Mouse (Mus musculus) spleen, postnatal 4 days (tissue): ENCODE measurements at regions not wholly inside any gene's neighbourhood (a gene's known extent, or its start where the extent isn't known, plus 50 kb on each side); places are given as distances from the start of the nearest gene placed in this dataset.

Experiments used
- DNase-seq, 2 experiments: peaks; one replicate each; pipeline ENCODE4 v3.0.0; 2022; ENCODE audit warnings: low spot score in 2 of 2

DNA sequence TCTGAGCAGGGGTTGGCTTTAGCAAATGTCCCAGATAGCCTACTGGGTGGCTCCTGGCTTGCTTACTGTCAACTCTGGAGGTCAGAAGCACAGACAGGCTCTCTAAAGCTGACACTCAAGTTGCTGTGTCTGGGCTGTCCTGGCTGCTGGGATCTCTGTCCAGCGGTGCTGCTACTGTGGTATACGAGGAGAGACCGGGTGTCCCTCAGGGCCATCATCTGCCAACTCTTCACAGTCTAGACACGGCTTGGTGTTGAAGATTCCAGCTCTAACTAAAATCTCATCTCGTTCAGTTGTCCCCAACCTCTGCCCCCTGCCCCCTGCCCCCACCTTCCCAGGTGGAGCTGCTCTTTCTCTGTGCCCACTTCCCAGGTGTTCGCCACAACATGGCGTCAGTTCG, 577.1 kb upstream of the Gm19410 start:
- no peak for DNase-seq

DNA sequence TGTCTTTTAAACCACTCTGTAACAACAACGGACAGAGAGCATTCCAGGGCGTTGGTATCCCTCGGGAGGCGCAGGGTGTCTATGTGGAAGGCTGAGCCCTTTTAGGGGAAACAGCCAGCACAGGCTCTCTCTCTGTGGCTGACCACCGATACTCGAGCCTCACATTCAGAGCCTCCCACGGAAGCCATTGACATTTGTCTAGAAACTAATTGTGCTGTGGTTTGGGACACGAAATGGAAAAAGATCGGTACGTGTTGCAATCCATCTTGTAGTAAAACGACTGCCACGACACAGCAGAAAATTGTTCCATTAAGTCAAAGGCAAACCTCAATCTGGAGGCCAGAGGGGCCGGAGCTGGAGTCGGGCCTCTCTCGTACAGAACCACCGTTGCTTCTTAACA, 575.9 kb upstream of the Gm19410 start:
- DNase-seq, result no peak

DNA sequence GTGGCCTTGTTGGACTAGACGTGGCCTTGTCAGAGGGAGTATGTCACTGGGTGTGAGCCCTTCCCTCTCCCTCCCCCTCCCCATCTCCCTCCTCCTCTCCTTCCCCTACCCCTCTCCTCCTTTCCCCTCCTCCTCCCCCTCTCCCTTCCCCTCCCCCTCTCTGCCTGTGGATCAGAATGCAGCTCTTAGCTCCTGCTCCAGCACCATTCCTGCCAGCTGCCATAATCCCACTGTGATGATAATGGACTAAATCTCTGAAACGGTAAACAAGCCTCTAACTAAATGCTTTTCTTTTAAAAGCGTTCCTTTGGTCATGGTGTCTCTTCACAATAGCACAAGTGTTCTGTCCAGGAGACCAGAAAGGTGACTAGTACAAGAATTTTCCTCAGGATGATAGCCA, 573.1 kb upstream of the Gm19410 start:
- DNase-seq, result no peak

DNA sequence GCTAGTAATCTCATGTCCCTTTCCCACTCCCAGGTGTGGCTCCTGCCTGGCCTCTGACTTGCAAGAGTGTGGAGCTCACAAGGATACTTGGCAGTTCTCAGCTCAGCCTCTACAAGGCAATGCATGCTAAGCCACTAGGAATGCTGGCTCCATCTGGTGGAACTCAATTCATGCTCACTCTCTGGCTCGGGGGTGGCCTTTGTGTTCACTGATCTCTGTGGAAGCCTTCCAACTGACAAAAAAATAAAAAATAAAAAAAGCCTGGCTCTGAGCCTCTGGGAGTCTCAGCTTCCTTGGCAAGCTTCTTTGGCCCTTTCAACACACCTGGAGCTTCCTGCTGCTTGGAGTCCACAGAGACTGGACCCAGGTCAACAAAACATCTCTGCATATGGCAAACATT, 571.8 kb upstream of the Gm19410 start:
- no peak for DNase-seq

DNA sequence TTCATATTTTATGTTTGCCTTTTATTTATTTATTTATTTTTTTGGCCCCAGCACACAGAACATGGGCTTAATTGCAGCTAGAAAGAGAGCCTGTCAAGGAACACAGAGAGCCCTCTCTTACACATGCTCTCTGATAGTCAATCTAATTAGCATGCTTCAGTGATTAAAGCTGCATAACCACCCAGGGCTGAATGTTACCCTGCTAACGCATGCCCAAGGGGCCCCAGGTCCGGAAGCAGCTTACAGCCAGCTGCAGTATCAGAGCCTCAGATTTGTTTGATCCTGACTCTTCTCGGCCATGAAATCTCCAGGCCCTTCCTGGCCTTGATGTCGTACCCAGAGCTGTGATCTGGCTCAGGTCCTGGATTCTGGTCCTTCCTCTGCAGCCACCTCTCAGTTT, 569.4 kb upstream of the Gm19410 start:
- DNase-seq, result no peak

DNA sequence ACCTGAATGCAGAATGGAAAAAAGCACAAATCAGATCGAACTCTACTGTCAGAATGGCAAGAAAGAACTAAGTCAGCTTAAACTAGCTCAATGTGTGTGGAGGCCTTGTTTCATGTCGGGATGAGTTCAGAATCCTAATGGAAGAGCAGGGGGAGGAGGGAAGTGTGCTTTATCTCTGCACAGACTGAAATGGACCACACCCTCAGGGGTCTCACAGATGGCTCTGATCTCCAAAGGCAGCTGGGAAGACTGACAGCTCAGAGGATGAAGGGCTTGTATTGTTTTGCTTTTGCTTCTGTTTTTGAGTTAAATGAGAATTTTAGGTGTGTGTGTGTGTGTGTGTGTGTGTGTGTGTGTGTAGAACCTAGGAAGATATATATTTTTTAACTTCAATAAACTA, 566.8 kb upstream of the Gm19410 start:
- DNase-seq, result no peak

DNA sequence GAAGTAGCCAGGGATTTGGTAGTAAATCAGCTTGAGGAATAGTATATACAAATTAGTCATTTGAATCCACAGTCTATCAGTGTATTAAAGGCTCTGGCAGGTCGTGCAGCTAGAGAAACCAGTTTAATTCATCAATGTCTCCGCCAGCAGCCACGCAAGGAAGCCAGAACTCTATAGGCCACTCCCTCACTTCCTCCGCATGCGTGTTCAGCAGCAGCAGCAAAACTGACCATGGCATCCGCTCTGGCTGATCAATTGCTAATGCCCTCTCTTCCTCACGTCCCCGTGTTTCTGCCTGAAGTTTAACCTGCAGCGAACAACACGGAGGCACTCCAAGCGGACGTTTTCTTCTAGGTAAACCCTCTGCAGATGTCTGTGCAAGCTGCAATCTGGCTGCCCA, 564.2 kb upstream of the Gm19410 start:
- DNase-seq, result no peak

DNA sequence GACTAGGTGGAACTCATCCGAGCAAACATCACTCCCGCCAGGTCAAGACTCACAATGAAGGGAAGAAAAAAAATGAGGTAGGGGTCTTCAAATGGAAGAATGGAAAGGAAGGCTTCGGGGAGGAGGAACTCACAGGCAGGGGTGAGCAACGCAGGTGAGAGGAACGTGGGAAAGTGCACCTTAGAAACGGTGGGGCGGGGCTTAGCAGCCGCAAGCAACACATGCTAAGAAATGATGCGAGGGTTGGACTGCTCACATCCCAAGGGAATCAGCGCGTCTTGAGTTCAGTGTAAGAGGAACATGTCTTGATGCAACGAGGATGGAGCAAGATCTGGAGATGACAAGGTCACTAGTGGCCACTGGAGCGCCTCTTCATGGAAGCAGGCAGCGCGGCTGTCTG, 560.6 kb upstream of the Gm19410 start:
- no peak for DNase-seq

DNA sequence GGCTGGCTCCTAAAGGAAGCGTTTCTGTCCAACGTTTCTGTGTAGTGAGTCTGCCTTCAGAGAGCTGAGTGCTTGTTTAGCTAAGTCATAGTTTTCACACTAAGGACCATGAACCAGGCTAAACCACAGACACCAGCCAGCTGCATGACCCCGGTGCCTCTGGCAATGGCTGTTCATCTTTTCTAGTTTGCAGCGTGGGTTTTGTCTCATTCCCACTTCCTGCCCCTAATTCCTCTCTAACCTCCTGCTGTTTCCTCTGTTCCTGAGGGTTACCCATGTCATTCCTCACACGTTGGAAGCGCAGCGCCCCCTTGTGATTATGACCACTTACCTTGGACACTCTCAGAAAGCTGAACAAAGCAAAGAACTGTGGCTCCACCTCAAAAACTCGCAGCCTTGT, 560.1 kb upstream of the Gm19410 start:
- peak in 1 of 2 experiments; percentile 70 for DNase-seq

DNA sequence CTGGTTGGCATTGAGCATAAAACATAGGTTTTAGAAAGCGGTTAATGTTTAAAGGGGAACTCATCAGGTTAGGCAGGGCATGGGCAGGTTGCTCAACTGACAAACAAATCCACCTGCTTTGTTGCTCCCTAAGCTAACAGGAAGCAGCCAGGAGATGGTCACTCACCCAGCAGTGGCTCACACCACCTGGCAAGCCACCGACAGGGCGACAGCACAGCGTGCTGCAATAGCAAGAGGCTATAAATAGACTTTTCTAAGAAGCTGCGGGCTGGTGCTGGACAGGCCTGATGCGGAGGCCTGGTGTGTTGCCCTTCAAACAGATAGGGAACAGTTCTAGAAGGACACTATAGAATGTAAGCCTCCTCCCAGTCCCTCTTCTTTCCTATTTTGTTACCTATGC, 559.3 kb upstream of the Gm19410 start:
- DNase-seq, result no peak

DNA sequence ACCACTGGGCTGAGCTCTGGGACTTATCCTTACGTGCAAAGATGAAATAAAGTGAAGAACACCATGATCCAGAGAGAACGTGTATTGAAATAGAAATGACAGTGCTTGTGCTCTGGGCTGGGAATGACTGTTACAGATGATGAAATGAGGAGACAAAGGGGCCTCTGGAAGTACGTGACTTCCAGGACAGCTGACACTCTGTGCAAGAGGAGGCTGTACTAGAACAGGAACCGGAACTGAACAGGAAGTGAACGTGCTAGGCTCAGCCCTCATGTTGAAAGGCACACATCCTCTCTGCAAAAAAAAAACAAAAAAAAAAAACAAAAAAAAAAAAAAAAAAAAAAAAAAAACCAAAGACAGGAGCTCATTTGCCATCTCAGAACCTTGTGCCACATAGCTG, 557.2 kb upstream of the Gm19410 start:
- DNase-seq, result no peak

DNA sequence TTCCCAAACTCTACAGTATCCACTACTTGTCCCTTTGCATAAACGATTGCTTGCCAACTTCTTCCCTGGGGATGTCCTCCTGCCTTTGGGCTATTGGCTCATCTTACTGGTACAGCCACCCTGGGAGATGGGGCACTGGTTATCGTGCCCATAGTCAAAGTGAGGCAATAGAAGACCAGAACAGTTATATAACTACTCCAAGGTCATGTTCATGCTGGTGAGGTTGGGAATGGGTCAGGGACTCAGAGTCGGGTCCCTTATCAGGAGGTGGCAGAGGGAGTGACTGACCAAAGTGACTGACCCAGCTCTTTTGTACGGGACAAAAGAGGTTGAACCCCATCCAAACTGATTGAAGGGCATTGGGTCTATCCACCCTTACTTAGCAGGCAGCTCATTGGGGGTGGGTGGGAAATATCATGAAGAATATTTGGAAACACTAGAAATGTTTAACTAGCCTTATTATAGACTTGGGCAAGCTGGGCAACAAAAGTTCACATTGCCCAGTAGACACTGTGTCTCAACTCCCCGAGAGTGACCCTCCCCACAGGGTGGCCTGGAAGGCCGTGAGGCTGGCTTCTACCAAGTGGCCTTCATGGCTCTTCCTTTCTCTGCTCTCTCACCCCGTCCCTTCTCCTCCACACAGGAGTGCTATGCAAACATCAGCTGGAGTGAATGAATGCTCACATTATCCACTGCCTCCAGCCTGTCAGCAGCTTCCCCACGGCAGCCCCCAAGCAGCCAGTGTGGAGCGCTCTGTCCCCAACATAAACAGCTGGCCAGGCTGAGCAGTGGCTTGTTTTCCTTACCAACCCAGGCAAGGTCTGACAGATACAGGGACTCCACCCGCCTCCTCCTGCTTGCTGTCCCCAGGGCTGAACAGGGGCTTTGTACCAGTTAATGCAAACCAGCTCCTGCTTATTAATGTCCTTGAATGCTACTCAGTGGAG, 553.8 kb upstream of the Gm19410 start:
- no peak for DNase-seq

DNA sequence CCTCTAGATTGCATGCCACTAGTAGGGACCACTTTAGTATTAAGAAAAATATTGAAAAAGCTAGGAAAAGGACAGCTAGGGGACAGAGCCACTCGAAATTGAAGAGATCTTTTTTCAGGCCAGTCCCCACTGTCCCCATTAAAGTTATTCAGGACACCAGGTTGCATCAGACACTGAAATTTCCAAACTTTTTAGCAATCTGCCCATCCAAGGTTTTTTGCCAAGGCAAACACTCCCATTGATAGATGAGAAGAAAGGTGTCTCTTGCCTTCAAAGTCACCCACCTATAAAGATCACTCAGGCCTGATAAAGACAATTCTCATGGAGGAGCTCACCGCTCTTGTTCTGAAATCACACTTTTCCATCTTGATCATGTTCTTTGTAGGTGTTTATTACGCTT, 552.1 kb upstream of the Gm19410 start:
- no peak for DNase-seq

DNA sequence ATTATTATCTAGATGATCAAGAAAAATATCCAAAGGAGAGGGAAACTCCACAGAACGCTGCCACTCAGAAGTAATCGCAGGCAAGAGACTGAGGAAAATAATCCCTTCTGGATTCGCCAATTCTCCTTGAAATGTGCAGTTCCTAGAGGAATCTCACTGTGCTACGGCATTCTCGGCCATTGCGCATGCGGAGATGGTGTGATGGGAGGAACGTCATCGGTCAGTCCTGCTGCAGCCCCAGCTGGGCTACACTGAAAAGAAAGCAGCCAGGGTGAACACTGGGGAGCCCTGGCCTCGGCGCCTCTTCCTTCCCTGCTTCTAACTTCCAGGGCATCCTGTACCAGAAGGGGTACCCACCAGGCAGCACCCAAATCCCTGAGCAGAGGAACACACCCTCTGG, 548.0 kb upstream of the Gm19410 start:
- DNase-seq, result no peak

DNA sequence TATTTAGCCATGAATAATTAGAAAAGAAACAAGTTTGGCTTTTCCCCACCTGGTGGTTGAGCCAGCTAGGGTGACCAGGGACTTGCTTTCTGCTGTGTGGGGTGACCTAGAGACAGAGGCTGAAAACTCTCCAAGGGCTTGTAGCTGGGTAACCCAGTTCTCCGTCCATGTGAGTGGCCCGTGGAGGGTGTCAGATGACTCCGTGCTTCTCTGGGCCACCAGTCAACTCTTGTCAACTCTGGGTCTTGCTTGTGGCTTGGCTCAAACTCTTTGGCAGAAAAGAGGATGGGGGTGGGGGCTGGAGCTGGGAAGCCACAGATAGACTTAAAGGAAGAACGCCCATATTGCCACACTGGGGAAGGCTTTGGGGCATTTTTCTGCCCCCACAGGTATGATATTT, 547.3 kb upstream of the Gm19410 start:
- DNase-seq, result no peak

DNA sequence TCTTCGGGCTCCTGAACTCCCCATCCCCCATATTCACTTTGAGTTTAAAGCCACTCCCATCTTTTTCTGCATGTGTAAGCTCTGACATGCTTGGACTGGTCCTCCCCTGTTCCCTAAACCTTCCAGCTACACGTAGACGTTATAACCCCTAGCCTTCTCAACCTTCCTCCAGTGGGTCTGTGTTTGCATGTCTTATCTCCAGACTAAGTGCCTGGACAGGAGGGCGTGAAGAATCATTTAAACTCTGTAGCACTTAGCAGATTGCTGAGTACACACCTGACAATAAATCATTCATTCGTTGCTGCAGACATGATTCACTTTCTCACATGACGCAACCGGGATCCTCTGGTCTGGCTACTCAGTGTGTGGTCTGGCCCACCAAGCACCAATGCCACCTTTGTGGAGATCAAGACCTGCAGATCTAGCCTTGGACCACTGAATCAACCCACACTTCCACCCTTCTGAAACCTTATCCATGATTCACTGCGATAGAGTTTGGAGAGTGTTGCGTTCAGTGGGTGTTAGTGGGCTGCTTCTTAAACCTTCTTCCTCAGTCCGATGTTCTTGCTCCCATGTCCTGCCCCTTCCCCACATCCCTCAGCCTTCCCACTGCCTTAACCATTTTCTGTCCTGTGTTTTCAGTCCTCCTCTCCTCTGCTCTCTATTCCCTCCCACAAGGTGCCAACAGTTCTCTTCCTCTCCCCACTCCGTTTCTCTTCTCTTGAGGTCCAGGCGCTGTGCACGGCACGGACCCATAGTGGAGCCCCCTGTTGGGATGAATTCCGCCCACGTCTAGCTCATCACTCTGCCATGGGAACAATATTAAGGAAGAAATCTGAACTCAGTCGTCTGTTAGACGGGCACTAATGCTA, 541.3 kb upstream of the Gm19410 start:
- DNase-seq, result peak in 1 of 2 experiments; percentile 41

DNA sequence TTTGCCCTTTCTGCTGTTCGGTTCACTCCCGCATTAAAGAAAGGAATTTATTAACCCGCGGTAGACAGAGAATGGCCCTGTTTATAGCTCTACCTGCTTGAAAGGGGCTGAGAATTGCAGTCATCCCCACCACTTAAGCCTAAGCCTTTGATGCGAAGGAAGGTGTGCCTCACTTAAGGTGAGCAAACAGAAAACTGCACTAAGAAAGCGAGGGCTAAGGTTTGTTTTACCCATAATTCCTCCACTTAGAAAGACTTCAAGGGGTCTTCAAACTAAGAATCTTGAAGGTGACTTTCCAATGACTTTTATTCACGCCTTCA, 540.7 kb upstream of the Gm19410 start:
- DNase-seq, result no peak

DNA sequence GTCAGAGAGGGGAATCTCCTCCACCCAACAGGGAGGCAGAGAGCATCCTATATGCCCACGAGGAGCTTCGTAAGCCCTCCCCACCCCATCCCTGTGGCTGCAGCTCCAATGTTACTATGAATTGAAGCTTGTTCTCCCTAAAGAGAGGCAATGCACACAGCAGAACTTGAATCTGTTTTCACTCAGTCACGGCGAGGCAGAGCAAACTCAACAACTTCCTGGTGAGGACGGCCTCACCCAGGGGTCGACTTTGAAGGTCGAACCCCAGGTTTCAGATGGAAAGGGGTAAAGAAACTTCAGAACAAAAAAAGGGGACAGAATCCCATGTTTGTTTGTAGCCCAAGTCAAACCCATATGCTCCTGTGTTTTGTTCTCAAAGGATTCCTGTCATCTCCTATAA, 538.5 kb upstream of the Gm19410 start:
- DNase-seq, result no peak

DNA sequence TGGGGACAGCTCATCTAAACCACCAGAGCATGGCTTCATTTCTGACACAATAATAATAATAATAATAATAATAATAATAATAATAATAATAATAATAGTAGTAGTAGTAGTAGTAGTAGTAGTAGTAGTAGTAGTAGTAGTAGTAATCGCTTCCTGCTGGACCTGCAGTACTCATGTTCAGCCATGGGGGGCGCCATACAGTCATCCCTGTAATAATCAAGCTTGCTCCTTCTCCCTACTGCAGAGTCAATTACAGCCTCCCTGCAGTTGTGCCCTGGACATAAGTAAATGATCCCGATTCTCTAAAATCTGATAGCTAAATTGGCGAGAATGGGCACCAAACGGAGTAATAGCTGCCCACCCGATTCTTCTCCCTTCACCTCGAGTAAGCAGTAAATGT, 537.1 kb upstream of the Gm19410 start:
- DNase-seq, result peak in 1 of 2 experiments; percentile 69

DNA sequence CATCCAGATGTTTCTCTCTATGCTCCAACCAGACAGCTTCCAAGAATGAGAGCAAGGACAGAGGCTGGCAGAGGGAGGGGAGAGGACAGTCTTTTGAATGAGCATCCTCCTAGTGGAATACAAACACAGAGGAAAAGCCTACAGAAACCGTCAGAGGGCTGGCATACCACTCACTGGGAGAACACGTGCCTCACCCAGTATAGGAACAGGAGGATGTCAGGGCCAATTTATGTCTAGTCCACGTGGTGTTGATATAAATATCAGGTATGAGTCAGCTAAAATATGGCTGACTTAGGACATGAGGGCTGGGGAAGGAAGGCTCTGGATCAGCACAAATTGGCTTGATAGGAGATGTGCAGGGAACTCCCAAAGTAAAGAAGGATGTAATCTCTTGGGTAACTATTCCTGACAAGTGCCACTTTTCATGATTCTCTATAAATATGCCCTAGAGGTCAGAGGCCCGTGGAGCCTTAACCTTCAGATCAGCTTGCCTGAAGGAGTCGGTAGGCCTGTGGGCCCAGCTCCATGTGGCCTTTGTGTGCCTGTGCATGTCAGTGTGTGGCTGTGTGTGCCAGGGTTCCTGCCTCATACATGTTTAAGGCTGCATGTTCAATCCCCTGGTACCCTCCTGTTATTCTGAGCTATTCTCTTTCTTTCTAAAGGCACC, 531.9 kb upstream of the Gm19410 start:
- no peak for DNase-seq

DNA sequence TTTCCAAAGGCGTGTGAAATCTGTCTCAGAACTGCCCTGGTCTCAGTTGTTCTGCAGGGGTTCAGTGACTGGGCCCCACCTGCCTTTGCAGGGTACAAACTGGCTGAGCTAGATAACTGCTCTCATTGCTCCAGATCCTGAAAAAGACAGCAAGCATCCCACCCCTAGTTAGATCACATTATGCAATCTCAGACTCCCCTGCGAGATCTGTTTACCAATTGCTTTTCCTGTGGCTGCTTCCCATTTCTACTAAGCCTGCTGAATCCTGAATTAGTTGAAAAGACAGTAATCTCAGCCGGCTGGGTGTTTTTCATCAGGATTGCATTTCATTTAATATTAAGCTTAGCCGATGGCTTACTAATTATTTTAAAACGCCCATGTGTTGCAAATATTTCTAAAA, 531.2 kb upstream of the Gm19410 start:
- no peak for DNase-seq

DNA sequence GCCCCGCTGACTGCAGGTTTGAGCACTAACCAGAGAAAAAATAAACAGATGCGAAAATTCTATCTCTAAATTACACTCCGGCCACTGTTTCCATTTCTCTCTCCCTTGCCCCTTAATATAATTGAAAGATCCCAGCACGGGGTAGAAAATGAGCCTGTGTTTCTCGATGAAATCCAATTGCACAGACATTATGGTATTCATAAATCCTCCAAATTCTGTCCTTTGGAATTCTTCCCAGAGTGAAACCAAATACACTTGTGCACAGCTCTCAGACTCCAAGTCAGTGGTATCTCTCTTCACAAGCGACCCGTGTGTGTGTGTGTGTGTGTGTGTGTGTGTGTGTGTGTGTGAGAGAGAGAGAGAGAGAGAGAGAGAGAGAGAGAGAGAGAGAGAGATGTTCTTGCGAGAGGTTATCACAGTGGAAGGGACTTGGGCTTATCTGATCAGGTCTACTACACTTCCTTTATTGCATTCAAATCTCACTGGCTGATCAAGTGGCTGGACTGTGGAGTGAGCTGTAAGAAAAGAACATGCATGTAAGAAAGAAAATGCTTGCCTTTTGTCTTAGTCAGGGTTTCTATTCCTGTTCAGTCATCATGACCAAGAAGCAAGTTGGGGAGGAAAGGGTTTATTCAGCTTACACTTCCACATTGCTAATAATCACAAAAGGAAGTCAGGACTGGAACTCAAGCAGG, 529.6 kb upstream of the Gm19410 start:
- DNase-seq, result no peak
